Mouse (Mus musculus) limb, embryonic 15.5 days (tissue): ENCODE data around the gene Pogk. TPM values are rescaled to one million over a fixed set of nuclear protein-coding genes. Genes with fewer than 3 reads are reported as not detected.

Source experiments
- ATAC-seq: fragments of 200-750 bp; cut with Nextera tagmentation; 2 replicates; pipeline ENCODE4 v1.8.0; 2017; ENCODE audit warnings: low read depth, moderate TSS enrichment; ENCODE audit not compliant: insufficient number of reproducible peaks, low FRiP score, low TSS enrichment
- H3K27ac ChIP-seq: fragments of 300-500 bp; sonication (generic); 2 replicates; pipeline ENCODE4 v1.5.1; 2015; ENCODE audit warnings: moderate library complexity, mild to moderate bottlenecking, inconsistent platforms
- H3K27me3 ChIP-seq: fragments of 300-500 bp; sonication (generic); 2 replicates; pipeline ENCODE4 v1.6.1; 2015; ENCODE audit warnings: inconsistent platforms
- H3K36me3 ChIP-seq: fragments of 300-500 bp; sonication (generic); 2 replicates; pipeline ENCODE4 v1.6.1; 2015; ENCODE audit warnings: inconsistent platforms
- H3K4me1 ChIP-seq: fragments of 300-500 bp; sonication (generic); 2 replicates; pipeline ENCODE4 v1.6.1; 2015; ENCODE audit warnings: inconsistent platforms
- H3K4me2 ChIP-seq: fragments of 300-500 bp; sonication (generic); 2 replicates; pipeline ENCODE4 v1.6.1; 2015; ENCODE audit warnings: mild to moderate bottlenecking, inconsistent platforms
- H3K4me3 ChIP-seq: fragments of 300-500 bp; sonication (generic); 2 replicates; pipeline ENCODE4 v1.5.1; 2015; ENCODE audit warnings: mild to moderate bottlenecking, inconsistent platforms
- H3K9ac ChIP-seq: fragments of 300-500 bp; sonication (generic); 2 replicates; pipeline ENCODE4 v1.6.1; 2015; ENCODE audit warnings: inconsistent platforms
- H3K9me3 ChIP-seq: fragments of 300-500 bp; sonication (generic); 2 replicates; pipeline ENCODE4 v1.6.1; 2016; ENCODE audit warnings: inconsistent platforms
- WGBS: fragments of 180-500 bp; shearing (Covaris S2); methylation state at CpG from one replicate; pipeline ENCODE4 v1.1.7; 2015; 5-methylcytosine and 5-hydroxymethylcytosine counted together
- polyA plus RNA-seq: library from polyadenylated mRNA; unstranded; fragments of >200 nt; fragmentation: Nextera tagmentation; extraction: Ambion mirVana; gene quantifications from 2 replicates; pipeline ENCODE4 v1.2.1, GENCODE M21; 2015

The Pogk gene
- polyA plus RNA-seq: 16.9 and 18.3 TPM in 2 replicates

- H3K9ac ChIP-seq: peak within 1 kb of the TSS; percentile 76
- peaks cover 22% of the 10 kb centered on the region for H3K36me3 ChIP-seq
- peak within 1 kb of the TSS; percentile 84 for H3K4me2 ChIP-seq
- peak; percentile 81 for ATAC-seq
- peaks cover 20% of the 10 kb centered on the region for H3K4me1 ChIP-seq
- no peaks in the 10 kb centered on the region for H3K27me3 ChIP-seq
- 3% methylated on average over 35 of the region's 49 CpGs for WGBS
- H3K9me3 ChIP-seq: no peaks in the 10 kb centered on the region
- H3K27ac ChIP-seq: peak within 1 kb of the TSS; percentile 87
- peak within 1 kb of the TSS; percentile 84 for H3K4me3 ChIP-seq
Measured at GRCm38 (mm10) chr1:166409701-166410220, at the start of gene Pogk. Gene Pogk, minus strand, starts transcription at chr1:166409863.

- H3K27me3 ChIP-seq: no peaks in the 10 kb centered on the region
- H3K9ac ChIP-seq: no peak overlapping the region
- H3K4me3 ChIP-seq: no peak overlapping the region
- WGBS: 88% methylated on average over 3 of the region's 3 CpGs
- H3K36me3 ChIP-seq: no peaks in the 10 kb centered on the region
- H3K4me2 ChIP-seq: no peak overlapping the region
- H3K9me3 ChIP-seq: no peaks in the 10 kb centered on the region
- no peak overlapping the region for H3K27ac ChIP-seq
- H3K4me1 ChIP-seq: no peaks in the 10 kb centered on the region
- ATAC-seq: no peak
Measured at GRCm38 (mm10) chr1:166441992-166442391, 32.3 kb upstream of the Pogk start.

GRCm38 (mm10) chr1:166439426-166439825 lies 29.8 kb upstream of the Pogk start:
- no peaks in the 10 kb centered on the region for H3K27me3 ChIP-seq
- H3K27ac ChIP-seq: no peak overlapping the region
- no peaks in the 10 kb centered on the region for H3K4me1 ChIP-seq
- no peak for ATAC-seq
- no peaks in the 10 kb centered on the region for H3K9me3 ChIP-seq
- H3K36me3 ChIP-seq: no peaks in the 10 kb centered on the region
- no peak overlapping the region for H3K9ac ChIP-seq
- no peak overlapping the region for H3K4me2 ChIP-seq
- no peak overlapping the region for H3K4me3 ChIP-seq
- WGBS: 64% methylated on average over 6 of the region's 6 CpGs

GRCm38 (mm10) chr1:166429809-166430431 lies 20.3 kb upstream of the Pogk start:
- WGBS: 52% methylated on average over 10 of the region's 10 CpGs
- no peak overlapping the region for H3K4me3 ChIP-seq
- no peaks in the 10 kb centered on the region for H3K9me3 ChIP-seq
- H3K36me3 ChIP-seq: no peaks in the 10 kb centered on the region
- H3K27ac ChIP-seq: no peak overlapping the region
- ATAC-seq: no peak
- no peak overlapping the region for H3K9ac ChIP-seq
- H3K27me3 ChIP-seq: no peaks in the 10 kb centered on the region
- H3K4me2 ChIP-seq: no peak overlapping the region
- no peaks in the 10 kb centered on the region for H3K4me1 ChIP-seq

GRCm38 (mm10) chr1:166429053-166429452 lies 19.4 kb upstream of the Pogk start:
- 65% methylated on average over 3 of the region's 3 CpGs for WGBS
- H3K9ac ChIP-seq: no peak overlapping the region
- no peak overlapping the region for H3K27ac ChIP-seq
- no peaks in the 10 kb centered on the region for H3K4me1 ChIP-seq
- H3K9me3 ChIP-seq: no peaks in the 10 kb centered on the region
- no peak for ATAC-seq
- H3K27me3 ChIP-seq: no peaks in the 10 kb centered on the region
- H3K4me2 ChIP-seq: no peak overlapping the region
- no peak overlapping the region for H3K4me3 ChIP-seq
- no peaks in the 10 kb centered on the region for H3K36me3 ChIP-seq

- Histone ChIP-seq H3K4me3 (no peak overlapping the region), H3K4me1 (peaks cover 14% of the 10 kb centered on the region), H3K36me3 (0 out of 2 replicates have a peak, but pooled peaks cover 4% of the 10 kb centered on the region), H3K4me2 (no peak overlapping the region), H3K9ac (no peak overlapping the region), H3K27me3 (no peaks in the 10 kb centered on the region), H3K9me3 (no peaks in the 10 kb centered on the region), H3K27ac (no peak overlapping the region)
- 89% methylated on average over 3 of the region's 3 CpGs for WGBS
- ATAC-seq: no peak
Measured at GRCm38 (mm10) chr1:166412266-166412665, 2.6 kb upstream of the Pogk start.

- peaks cover 14% of the 10 kb centered on the region for H3K4me1 ChIP-seq
- H3K4me3 ChIP-seq: no peak overlapping the region
- no peak overlapping the region for H3K4me2 ChIP-seq
- no peaks in the 10 kb centered on the region for H3K27me3 ChIP-seq
- no peak for ATAC-seq
- no peak overlapping the region for H3K9ac ChIP-seq
- 93% methylated on average over 1 of the region's 1 CpGs for WGBS
- no peaks in the 10 kb centered on the region for H3K9me3 ChIP-seq
- H3K36me3 ChIP-seq: peaks cover 9% of the 10 kb centered on the region
- no peak overlapping the region for H3K27ac ChIP-seq
Measured at GRCm38 (mm10) chr1:166411541-166411940, 1.9 kb upstream of the Pogk start.

- ATAC-seq: peak; percentile 72
- Histone ChIP-seq H3K4me2 (peak overlapping the region; percentile 84), H3K27ac (peak overlapping the region; percentile 87), H3K9ac (peak overlapping the region; percentile 76), H3K4me3 (peak overlapping the region; percentile 84), H3K9me3 (no peaks in the 10 kb centered on the region), H3K27me3 (no peaks in the 10 kb centered on the region), H3K36me3 (peaks cover 27% of the 10 kb centered on the region), H3K4me1 (peaks cover 20% of the 10 kb centered on the region)
- 1% methylated on average over 43 of the region's 45 CpGs for WGBS
Measured at GRCm38 (mm10) chr1:166409177-166409700, 424 bp downstream of the Pogk start.

GRCm38 (mm10) chr1:166403846-166404245 lies 5.8 kb downstream of the Pogk start:
- no peak for ATAC-seq
- Histone ChIP-seq H3K4me3 (no peak overlapping the region), H3K36me3 (peaks cover 73% of the 10 kb centered on the region), H3K9ac (no peak overlapping the region), H3K4me1 (peaks cover 16% of the 10 kb centered on the region), H3K9me3 (no peaks in the 10 kb centered on the region), H3K4me2 (no peak overlapping the region), H3K27me3 (no peaks in the 10 kb centered on the region), H3K27ac (no peak overlapping the region)
- WGBS: 77% methylated on average over 3 of the region's 3 CpGs

GRCm38 (mm10) chr1:166402003-166402402 lies 7.7 kb downstream of the Pogk start:
- no peaks in the 10 kb centered on the region for H3K9me3 ChIP-seq
- H3K27ac ChIP-seq: no peak overlapping the region
- H3K4me1 ChIP-seq: peaks cover 6% of the 10 kb centered on the region; the same call in 1 of the 2 replicates
- WGBS: 68% methylated on average over 4 of the region's 4 CpGs
- H3K27me3 ChIP-seq: no peaks in the 10 kb centered on the region
- H3K4me2 ChIP-seq: no peak overlapping the region
- H3K4me3 ChIP-seq: no peak overlapping the region
- no peak for ATAC-seq
- H3K36me3 ChIP-seq: peaks cover 85% of the 10 kb centered on the region
- no peak overlapping the region for H3K9ac ChIP-seq

GRCm38 (mm10) chr1:166401455-166401854 lies 8.2 kb downstream of the Pogk start:
- ATAC-seq: no peak
- Histone ChIP-seq H3K36me3 (peaks cover 87% of the 10 kb centered on the region), H3K27ac (no peak overlapping the region), H3K9ac (no peak overlapping the region), H3K4me1 (peaks cover 6% of the 10 kb centered on the region; the same call in 1 of the 2 replicates), H3K9me3 (no peaks in the 10 kb centered on the region), H3K4me3 (no peak overlapping the region), H3K4me2 (no peak overlapping the region), H3K27me3 (no peaks in the 10 kb centered on the region)

GRCm38 (mm10) chr1:166396381-166396780 lies 13.3 kb downstream of the Pogk start:
- ATAC-seq: no peak
- WGBS: 90% methylated on average over 6 of the region's 6 CpGs
- no peaks in the 10 kb centered on the region for H3K27me3 ChIP-seq
- no peak overlapping the region for H3K4me3 ChIP-seq
- H3K27ac ChIP-seq: no peak overlapping the region
- no peak overlapping the region for H3K9ac ChIP-seq
- no peaks in the 10 kb centered on the region for H3K9me3 ChIP-seq
- no peak overlapping the region for H3K4me2 ChIP-seq
- H3K36me3 ChIP-seq: peaks cover 96% of the 10 kb centered on the region
- no peaks in the 10 kb centered on the region for H3K4me1 ChIP-seq
